Mouse (Mus musculus): ENCODE results near the gene Cstad. TPM values are rescaled to one million over a fixed set of nuclear protein-coding genes. Genes with fewer than 3 reads are reported as not detected.

The Cstad gene
- polyA plus RNA-seq, 1 experiment from 2014 or later, result not detected

DNA sequence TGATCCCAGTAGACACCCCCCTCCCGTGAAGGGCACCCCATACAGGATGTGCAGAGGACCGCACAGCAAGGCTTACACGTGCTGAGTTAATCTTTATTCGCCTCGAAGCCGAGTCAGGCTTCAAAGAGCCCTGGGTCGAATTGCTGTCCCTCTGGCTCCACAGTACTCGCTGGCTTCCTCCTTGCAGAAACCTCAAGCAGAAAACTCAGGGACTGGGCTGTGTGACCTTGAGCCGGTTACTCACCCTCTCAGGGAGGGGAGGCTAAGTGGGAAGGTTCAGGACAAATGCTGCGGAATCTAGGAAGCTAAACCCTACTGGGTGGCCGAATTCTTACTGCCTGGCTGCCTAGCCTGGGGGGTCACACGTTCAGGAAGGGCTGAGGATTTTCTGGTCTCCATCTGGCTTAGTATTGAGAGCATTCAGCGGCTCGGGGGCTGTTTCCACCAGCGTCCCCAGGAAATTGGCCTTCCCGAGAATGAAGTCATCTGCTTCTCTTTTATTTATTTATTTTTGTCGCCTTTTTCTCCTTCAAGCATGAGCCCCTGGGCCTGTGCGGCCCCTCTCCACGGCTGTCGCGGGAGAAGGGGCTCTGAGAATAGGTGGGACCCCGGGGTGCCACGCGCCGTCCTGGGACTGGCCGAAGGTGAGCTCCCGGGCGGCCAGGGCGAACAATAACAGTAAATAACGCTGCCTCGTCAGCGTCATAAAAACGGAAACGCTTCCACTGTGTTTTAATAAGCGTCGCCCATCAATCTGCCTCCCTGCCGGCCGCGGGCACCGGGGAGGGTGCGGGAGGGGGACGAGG, 63.0 kb downstream of the Cstad start:
- Histone ChIP-seq H3K9me3 (replicated peaks; ENCODE audit: control insufficient read depth, low read length) (no peaks in the 10 kb centered on the region), H3K9ac (ENCODE audit: low read depth, low read length) (peak overlapping the region; percentile 58), H3K4me2 (ENCODE audit: low read depth, low read length) (peak overlapping the region; percentile 84), H3K27me3 (ENCODE audit: control insufficient read depth, insufficient read depth, low read depth, low read length) (no peaks in the 10 kb centered on the region; the same call in 1 of the 2 replicates), H3K4me1 (ENCODE audit: control insufficient read depth, low read depth, low read length) (peaks cover 14% of the 10 kb centered on the region), H3K4me3 (ENCODE audit: low read depth, low read length) (peak overlapping the region; percentile 66), H3K36me3 (ENCODE audit: control insufficient read depth, insufficient read depth) (no peaks in the 10 kb centered on the region), H3K27ac (ENCODE audit: low read length) (peak overlapping the region; percentile 61)
- peak; percentile 7 for ATAC-seq (ENCODE audit: low read depth)
- 3% methylated on average over 42 of the region's 42 CpGs for WGBS (ENCODE audit: insufficient replicate concordance)

DNA sequence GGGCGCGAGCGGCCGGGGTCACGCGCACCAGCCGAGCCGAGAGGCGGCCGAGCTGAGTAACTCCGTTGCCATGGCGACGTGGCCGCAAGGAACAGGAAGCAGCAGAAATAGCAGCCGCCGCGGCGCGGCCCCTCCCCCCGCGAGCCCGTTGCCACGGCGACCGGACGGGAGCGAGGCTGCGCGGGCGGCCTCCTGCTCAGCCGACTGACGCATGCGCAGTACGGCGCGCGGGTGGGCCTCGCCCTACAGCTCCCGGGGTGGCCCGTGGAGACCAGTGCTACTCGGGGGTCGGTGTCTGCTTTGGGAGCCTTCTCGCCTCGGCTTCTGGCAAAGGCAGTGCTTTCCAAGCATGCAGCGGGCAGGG, 63.6 kb downstream of the Cstad start:
- peaks cover 14% of the 10 kb centered on the region for H3K4me1 ChIP-seq (ENCODE audit: control insufficient read depth, low read depth, low read length)
- no peaks in the 10 kb centered on the region for H3K9me3 ChIP-seq (replicated peaks; ENCODE audit: control insufficient read depth, low read length)
- peak overlapping the region; percentile 69 for H3K27ac ChIP-seq (ENCODE audit: low read length)
- H3K36me3 ChIP-seq (ENCODE audit: control insufficient read depth, insufficient read depth), result no peaks in the 10 kb centered on the region
- H3K4me2 ChIP-seq (ENCODE audit: low read depth, low read length), result peak overlapping the region; percentile 84
- peak overlapping the region; percentile 69 for H3K9ac ChIP-seq (ENCODE audit: low read depth, low read length)
- H3K4me3 ChIP-seq (ENCODE audit: low read depth, low read length), result peak overlapping the region; percentile 66
- no peaks in the 10 kb centered on the region; the same call in 1 of the 2 replicates for H3K27me3 ChIP-seq (ENCODE audit: control insufficient read depth, insufficient read depth, low read depth, low read length)
- ATAC-seq (ENCODE audit: low read depth), result peak; percentile 86
- WGBS (ENCODE audit: insufficient replicate concordance), result 0% methylated on average over 43 of the region's 45 CpGs

Other genes starting within 250 kb of the Cstad start
- gene Sh3glb2, start 235.7 kb upstream of the Cstad start, polyA plus RNA-seq (2015; fragmentation: Nextera tagmentation; extraction: Ambion mirVana), result 17.0 and 19.1 TPM in 2 replicates
- 6.5 and 7.2 TPM in 2 replicates for gene Miga2, start 230.8 kb upstream of the Cstad start, polyA plus RNA-seq (2015; fragmentation: Nextera tagmentation; extraction: Ambion mirVana)
- gene Dolpp1, start 202.8 kb upstream of the Cstad start, polyA plus RNA-seq (2015; fragmentation: Nextera tagmentation; extraction: Ambion mirVana), result 14.7 and 16.5 TPM in 2 replicates
- gene Crat, start 179.2 kb upstream of the Cstad start, polyA plus RNA-seq (2015; fragmentation: Nextera tagmentation; extraction: Ambion mirVana), result 24.2 and 31.3 TPM in 2 replicates
- gene Ptpa, start 179.0 kb upstream of the Cstad start, polyA plus RNA-seq (2015; fragmentation: Nextera tagmentation; extraction: Ambion mirVana), result 121 TPM in 2 replicates
- 0.07 TPM in 1 of 2 replicates, not detected in the other for gene Ier5l, start 120.8 kb upstream of the Cstad start, polyA plus RNA-seq (2015; fragmentation: Nextera tagmentation; extraction: Ambion mirVana)
- gene 1700001O22Rik, start 208.6 kb downstream of the Cstad start, polyA plus RNA-seq (2015; fragmentation: Nextera tagmentation; extraction: Ambion mirVana), result 0.09 TPM in 1 of 2 replicates, not detected in the other
- gene Ntmt1, start 212.8 kb downstream of the Cstad start, polyA plus RNA-seq (2015; fragmentation: Nextera tagmentation; extraction: Ambion mirVana), result 23.2 and 24.9 TPM in 2 replicates
- 27.8 and 29.1 TPM in 2 replicates for gene Asb6, start 235.3 kb downstream of the Cstad start, polyA plus RNA-seq (2015; fragmentation: Nextera tagmentation; extraction: Ambion mirVana)
- gene Prrx2, start 239.9 kb downstream of the Cstad start, polyA plus RNA-seq (2015; fragmentation: Nextera tagmentation; extraction: Ambion mirVana), result 0.18 TPM in 1 of 2 replicates, not detected in the other

Data from liver, embryonic 16.5 days (tissue).